Comparison of ENCODE assay signal across 10 mouse cellular contexts in genomic region chr17:29261603-29262258, GRCm38 (mm10). TPM values are rescaled to one million over a fixed set of nuclear protein-coding genes. Genes with fewer than 3 reads are reported as not detected.
DNase-seq lines count a peak whose midpoint lies in the region; ATAC-seq lines count a peak whose summit lies in the region.
"Had no signal": no experiment of that assay in that cellular context is flagged by ENCODE, and none has a peak within 500 bp of the region (broad histone marks: within the 10 kb centered on the region; RNA-seq: fewer than 3 reads in every experiment).

No protein-coding gene starts in this region.

- peak overlapping the region; percentile 73 for H3K4me2 ChIP-seq in heart, embryonic 16.5 days (ENCODE audit: low read depth, low read length)
- peak overlapping the region; percentile 64; the same call in 1 of the 2 replicates for H3K4me2 ChIP-seq in neural tube, embryonic 12.5 days (replicated peaks)
- no peak overlapping the region; the same call in 1 of the 2 replicates for H3K4me2 ChIP-seq in neural tube, embryonic 15.5 days
- 0 out of 2 replicates have a peak overlapping the region, but pooled peaks have one; percentile 61 for H3K4me2 ChIP-seq in hindbrain, embryonic 14.5 days (replicated peaks)

- H3K9me3 ChIP-seq in heart, embryonic 16.5 days (replicated peaks; ENCODE audit: control insufficient read depth, low read length): no peaks in the 10 kb centered on the region
- no peaks in the 10 kb centered on the region for H3K9me3 ChIP-seq in neural tube, embryonic 12.5 days
- no peaks in the 10 kb centered on the region for H3K9me3 ChIP-seq in neural tube, embryonic 15.5 days (replicated peaks)
- H3K9me3 ChIP-seq in hindbrain, embryonic 14.5 days (ENCODE audit: control insufficient read depth, low read length): no peaks in the 10 kb centered on the region

- DNase-seq in heart, adult 9 months (ENCODE audit: low spot score in 2 of 2): no peak
- no peak for DNase-seq in hindbrain, embryonic 14.5 days (ENCODE audit: low spot score)
- DNase-seq in splenic B cell, adult 2 months (ENCODE audit: low read depth, low spot score): peak; percentile 60
- DNase-seq in gastrocnemius, adult 8-10 months (ENCODE audit: low spot score in 2 of 2): no peak
- DNase-seq in left cerebral cortex, postnatal 4 days: no peak
- DNase-seq: kidney, adult 11 months; spleen, adult 18-20 months had no signal

- ATAC-seq in heart, embryonic 16.5 days (replicated peaks; ENCODE audit: extremely low read depth, insufficient read depth, low FRiP score): no peak
- ATAC-seq in neural tube, embryonic 12.5 days (ENCODE audit: low FRiP score, low read depth): no peak
- ATAC-seq in neural tube, embryonic 15.5 days (ENCODE audit: low FRiP score): no peak
- no peak for ATAC-seq in hindbrain, embryonic 14.5 days (ENCODE audit: low FRiP score)

- no peak overlapping the region for H3K27ac ChIP-seq in heart, embryonic 16.5 days (ENCODE audit: low read length)
- no peak overlapping the region for H3K27ac ChIP-seq in neural tube, embryonic 12.5 days
- no peak overlapping the region for H3K27ac ChIP-seq in neural tube, embryonic 15.5 days (replicated peaks)
- H3K27ac ChIP-seq in hindbrain, embryonic 14.5 days: no peak overlapping the region

- H3K9ac ChIP-seq in heart, embryonic 16.5 days (ENCODE audit: low read length): 0 out of 2 replicates have a peak overlapping the region, but pooled peaks have one; percentile 8
- no peak overlapping the region for H3K9ac ChIP-seq in neural tube, embryonic 12.5 days
- H3K9ac ChIP-seq in neural tube, embryonic 15.5 days (replicated peaks): no peak overlapping the region
- no peak overlapping the region; the same call in 1 of the 2 replicates for H3K9ac ChIP-seq in hindbrain, embryonic 14.5 days

- WGBS in heart, embryonic 16.5 days: 89% methylated on average over 22 of the region's 22 CpGs
- WGBS in neural tube, embryonic 12.5 days: 91% methylated on average over 22 of the region's 22 CpGs
- WGBS in neural tube, embryonic 15.5 days: 90% methylated on average over 22 of the region's 22 CpGs
- 91% methylated on average over 22 of the region's 22 CpGs for WGBS in hindbrain, embryonic 14.5 days

- peaks cover 13% of the 10 kb centered on the region for H3K36me3 ChIP-seq in heart, embryonic 16.5 days (ENCODE audit: control insufficient read depth, insufficient read depth)
- peaks cover 37% of the 10 kb centered on the region for H3K36me3 ChIP-seq in neural tube, embryonic 12.5 days
- peaks cover 14% of the 10 kb centered on the region for H3K36me3 ChIP-seq in neural tube, embryonic 15.5 days
- peaks cover 33% of the 10 kb centered on the region for H3K36me3 ChIP-seq in hindbrain, embryonic 14.5 days (replicated peaks; ENCODE audit: control insufficient read depth, insufficient read depth)
- H3K36me3 ChIP-seq in splenic B cell, adult 2 months (ENCODE audit: control insufficient read depth, insufficient read depth, low read length, poor library complexity, severe bottlenecking): peaks cover 12% of the 10 kb centered on the region

- peak overlapping the region; percentile 16; the same call in 1 of the 2 replicates for H3K4me3 ChIP-seq in heart, embryonic 16.5 days (ENCODE audit: low read length)
- H3K4me3 ChIP-seq in neural tube, embryonic 12.5 days: no peak overlapping the region
- no peak overlapping the region for H3K4me3 ChIP-seq in neural tube, embryonic 15.5 days (replicated peaks)
- no peak overlapping the region for H3K4me3 ChIP-seq in hindbrain, embryonic 14.5 days (replicated peaks; ENCODE audit: low read length)

- no peaks in the 10 kb centered on the region for H3K27me3 ChIP-seq in heart, embryonic 16.5 days (ENCODE audit: control insufficient read depth, insufficient read depth, low read length)
- no peaks in the 10 kb centered on the region for H3K27me3 ChIP-seq in neural tube, embryonic 12.5 days (replicated peaks)
- H3K27me3 ChIP-seq in neural tube, embryonic 15.5 days (replicated peaks): no peaks in the 10 kb centered on the region
- H3K27me3 ChIP-seq in hindbrain, embryonic 14.5 days (ENCODE audit: control insufficient read depth, insufficient read depth, low read length): no peaks in the 10 kb centered on the region
- H3K27me3 ChIP-seq in splenic B cell, adult 2 months (ENCODE audit: control insufficient read depth, insufficient read depth, low read length, poor library complexity, severe bottlenecking): no peaks in the 10 kb centered on the region; the same call in 1 of the 2 replicates

- intact Hi-C loops in left cerebral cortex, postnatal 4 days (cut with DNase I): no loop called here

- H3K4me1 ChIP-seq in heart, embryonic 16.5 days (ENCODE audit: control insufficient read depth, insufficient read depth, low read length): peaks cover 40% of the 10 kb centered on the region
- H3K4me1 ChIP-seq in neural tube, embryonic 12.5 days: peaks cover 20% of the 10 kb centered on the region
- peaks cover 53% of the 10 kb centered on the region for H3K4me1 ChIP-seq in neural tube, embryonic 15.5 days
- peaks cover 14% of the 10 kb centered on the region for H3K4me1 ChIP-seq in hindbrain, embryonic 14.5 days (replicated peaks; ENCODE audit: control insufficient read depth, insufficient read depth, low read length)

RNA-seq across cellular contexts. Expression of gene Ppil1, which starts 2.3 kb away (rescaled TPM):
- 101 and 104 TPM in 2 replicates for polyA plus RNA-seq in heart, embryonic 16.5 days (2015; fragmentation: Nextera tagmentation; extraction: Ambion mirVana)
- polyA plus RNA-seq in neural tube, embryonic 12.5 days (2016; fragmentation: Nextera tagmentation; extraction: Ambion mirVana): 117 and 125 TPM in 2 replicates
- polyA plus RNA-seq in neural tube, embryonic 15.5 days (2015; fragmentation: Nextera tagmentation; extraction: Ambion mirVana): 106 and 119 TPM in 2 replicates
- polyA plus RNA-seq in hindbrain, embryonic 14.5 days (2014; fragmentation: Nextera tagmentation; extraction: Ambion mirVana): 101 TPM in 2 replicates
- total RNA-seq in gastrocnemius, adult 8-10 months (2022): 1 to 10 TPM; 4.8 to 8.3 (median 6.7) TPM
- 10 to 100 TPM; 35.1 to 40.5 TPM for total RNA-seq in left cerebral cortex, postnatal 4 days (2021)

RNA-seq across cellular contexts. Expression of gene BC004004, which starts 6.9 kb away (rescaled TPM):
- polyA plus RNA-seq in heart, embryonic 16.5 days (2015; fragmentation: Nextera tagmentation; extraction: Ambion mirVana): 95.4 and 96.8 TPM in 2 replicates
- polyA plus RNA-seq in neural tube, embryonic 12.5 days (2016; fragmentation: Nextera tagmentation; extraction: Ambion mirVana): 74.8 and 75.3 TPM in 2 replicates
- polyA plus RNA-seq in neural tube, embryonic 15.5 days (2015; fragmentation: Nextera tagmentation; extraction: Ambion mirVana): 111 and 116 TPM in 2 replicates
- 126 and 131 TPM in 2 replicates for polyA plus RNA-seq in hindbrain, embryonic 14.5 days (2014; fragmentation: Nextera tagmentation; extraction: Ambion mirVana)
- 100 to 1,000 TPM; 107 to 140 (median 126) TPM for total RNA-seq in gastrocnemius, adult 8-10 months (2022)
- total RNA-seq in left cerebral cortex, postnatal 4 days (2021): 100 to 1,000 TPM; 102 to 107 TPM

RNA-seq across cellular contexts. Expression of gene Cpne5, which starts 23.8 kb away (rescaled TPM):
- 13.3 and 14.1 TPM in 2 replicates for polyA plus RNA-seq in heart, embryonic 16.5 days (2015; fragmentation: Nextera tagmentation; extraction: Ambion mirVana)
- polyA plus RNA-seq in neural tube, embryonic 12.5 days (2016; fragmentation: Nextera tagmentation; extraction: Ambion mirVana): 7.0 and 7.7 TPM in 2 replicates
- polyA plus RNA-seq in neural tube, embryonic 15.5 days (2015; fragmentation: Nextera tagmentation; extraction: Ambion mirVana): 56.0 and 61.2 TPM in 2 replicates
- polyA plus RNA-seq in hindbrain, embryonic 14.5 days (2014; fragmentation: Nextera tagmentation; extraction: Ambion mirVana): 38.1 and 42.8 TPM in 2 replicates
- total RNA-seq in gastrocnemius, adult 8-10 months (2022): not detected
- total RNA-seq in left cerebral cortex, postnatal 4 days (2021): 10 to 100 TPM; 67.9 to 81.9 TPM

RNA-seq across cellular contexts. Expression of gene Pi16, which starts 55.7 kb away (rescaled TPM):
- polyA plus RNA-seq in heart, embryonic 16.5 days (2015; fragmentation: Nextera tagmentation; extraction: Ambion mirVana): 3.5 and 4.0 TPM in 2 replicates
- 1.2 and 1.3 TPM in 2 replicates for polyA plus RNA-seq in neural tube, embryonic 12.5 days (2016; fragmentation: Nextera tagmentation; extraction: Ambion mirVana)
- 2.8 TPM in 2 replicates for polyA plus RNA-seq in neural tube, embryonic 15.5 days (2015; fragmentation: Nextera tagmentation; extraction: Ambion mirVana)
- polyA plus RNA-seq in hindbrain, embryonic 14.5 days (2014; fragmentation: Nextera tagmentation; extraction: Ambion mirVana): 0.84 and 0.85 TPM in 2 replicates
- 10 to 100 TPM; 12.3 to 27.4 (median 16.7) TPM for total RNA-seq in gastrocnemius, adult 8-10 months (2022)
- total RNA-seq in left cerebral cortex, postnatal 4 days (2021): 1 to 10 TPM; 1.4 to 2.0 TPM
